Mouse (Mus musculus) MEL (cell line): ENCODE measurements at regions not wholly inside any gene's neighbourhood (a gene's known extent, or its start where the extent isn't known, plus 50 kb on each side); places are given as distances from the start of the nearest gene placed in this dataset.

ENCODE experiments used
- CTCF ChIP-seq, 3 experiments: IDR thresholded peaks in 2 of 3; conservative IDR thresholded peaks in 1 of 3; 2 replicates each; pipeline ENCODE4 v1.5.1; 2011 to 2012; ENCODE audit warnings: low read length in 3 of 3, low read depth in 2 of 3, mild to moderate bottlenecking in 2 of 3, improper control_type of control experiment in 1 of 3, inconsistent platforms in 1 of 3, mixed read lengths in 1 of 3, moderate library complexity in 1 of 3; ENCODE audit not compliant: control insufficient read depth in 1 of 3, insufficient read depth in 1 of 3, poor library complexity in 1 of 3, severe bottlenecking in 1 of 3
- ELF1 ChIP-seq: IDR thresholded peaks from 2 replicates; pipeline ENCODE4 v1.6.1; 2014; ENCODE audit warnings: low read depth, mild to moderate bottlenecking, inconsistent platforms, low read length, improper control_type of control experiment, moderate library complexity
- EP300 ChIP-seq, 2 experiments: IDR thresholded peaks; 2 replicates each; pipeline ENCODE4 v1.6.1; 2011; ENCODE audit warnings: improper control_type of control experiment in 2 of 2, low read length in 2 of 2, low read depth in 1 of 2, mild to moderate bottlenecking in 1 of 2
- GATA1 ChIP-seq: IDR thresholded peaks from 2 replicates; pipeline ENCODE4 v1.6.1; 2011; ENCODE audit warnings: low read depth, low read length, improper control_type of control experiment
- MAX ChIP-seq: IDR thresholded peaks from 2 replicates; pipeline ENCODE4 v1.6.1; 2011; ENCODE audit warnings: low read length, improper control_type of control experiment
- POLR2A ChIP-seq, 2 experiments: IDR thresholded peaks; 2 replicates each; pipeline ENCODE4 v1.6.1; 2011 to 2012; ENCODE audit warnings: low read length in 2 of 2, mild to moderate bottlenecking in 2 of 2, control low read depth in 1 of 2, improper control_type of control experiment in 1 of 2, low read depth in 1 of 2, moderate library complexity in 1 of 2; ENCODE audit not compliant: control insufficient read depth in 1 of 2, insufficient read depth in 1 of 2, poor library complexity in 1 of 2
- POLR2AphosphoS5 ChIP-seq: IDR thresholded peaks from 2 replicates; pipeline ENCODE4 v1.6.1; 2012; ENCODE audit warnings: low read depth, borderline replicate concordance, mild to moderate bottlenecking, inconsistent platforms, low read length, moderate library complexity, mixed read lengths
- SIN3A ChIP-seq: IDR thresholded peaks from 2 replicates; pipeline ENCODE4 v1.6.1; 2012; ENCODE audit warnings: low read length, improper control_type of control experiment, inconsistent platforms
- ZC3H11A ChIP-seq: IDR thresholded peaks from 2 replicates; pipeline ENCODE4 v1.6.1; 2012; ENCODE audit warnings: low read depth, mild to moderate bottlenecking, inconsistent platforms, low read length, improper control_type of control experiment
- ZKSCAN1 ChIP-seq: IDR thresholded peaks from 2 replicates; pipeline ENCODE4 v1.6.1; 2012; ENCODE audit warnings: low read depth, mild to moderate bottlenecking, inconsistent platforms, low read length, improper control_type of control experiment, moderate library complexity

GRCm38 (mm10) chr2:137493600-137493999, 377.2 kb upstream of the Jag1 start:
- TF ChIP-seq MAX, result no peak
- TF ChIP-seq SIN3A, result no peak
- no peak for TF ChIP-seq ZC3H11A
- no peak for TF ChIP-seq GATA1
- TF ChIP-seq CTCF (IDR thresholded peaks at IDR 0.05 in 2 of 3, conservative IDR thresholded peaks at IDR 0.05 in 1 of 3; ENCODE audit: control insufficient read depth in 1 of 3, insufficient read depth in 1 of 3, low read depth in 2 of 3, low read length in 3 of 3, poor library complexity in 1 of 3, severe bottlenecking in 1 of 3), result no peak
- no peak for TF ChIP-seq ZKSCAN1
- no peak for TF ChIP-seq POLR2AphosphoS5
- TF ChIP-seq POLR2A (IDR thresholded peaks at IDR 0.05; ENCODE audit: control insufficient read depth in 1 of 2, insufficient read depth in 1 of 2, low read depth in 1 of 2, low read length in 2 of 2, poor library complexity in 1 of 2), result no peak
- TF ChIP-seq ELF1, result no peak
- TF ChIP-seq EP300 (IDR thresholded peaks at IDR 0.05; ENCODE audit: low read depth in 1 of 2, low read length in 2 of 2), result no peak
